Mouse (Mus musculus): ENCODE results near the gene 2010003K11Rik.

DNA sequence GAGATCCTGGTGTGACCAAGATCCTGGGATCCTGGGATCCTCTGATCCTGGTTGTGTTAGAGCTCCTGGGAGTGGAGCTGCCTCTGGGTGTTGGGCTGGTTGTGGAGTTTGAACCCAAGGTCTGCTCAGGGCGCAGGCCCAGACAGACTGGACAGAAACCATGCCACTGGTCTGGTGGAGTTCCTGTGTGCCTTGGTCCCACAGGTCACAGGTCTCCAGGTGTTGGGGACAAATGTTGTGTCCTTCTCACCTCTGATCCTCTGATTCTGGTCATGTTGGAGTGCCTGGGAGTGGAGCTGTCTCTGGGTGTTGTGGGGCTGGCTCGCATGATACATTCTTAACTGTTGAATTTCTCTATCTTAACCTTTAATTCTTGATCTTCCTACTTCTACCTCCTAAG, 36.3 kb upstream of the 2010003K11Rik start:
- TF ChIP-seq ZNF384 (IDR thresholded peaks at IDR 0.05; ENCODE audit: low read depth, low read length) (no peak), MAFK (IDR thresholded peaks at IDR 0.05; ENCODE audit: insufficient read depth, low read depth, low read length) (no peak), ZC3H11A (IDR thresholded peaks at IDR 0.05; ENCODE audit: borderline replicate concordance, low read depth, low read length) (no peak)

Data from ES-E14 (cell line).